Mouse (Mus musculus) midbrain, postnatal 0 days (tissue): Measurements from ENCODE around the gene Pkp3. TPM values are rescaled to one million over a fixed set of nuclear protein-coding genes. Genes with fewer than 3 reads are reported as not detected.

Source experiments
- ATAC-seq: fragments of 200-750 bp; cut with Nextera tagmentation; 2 replicates; pipeline ENCODE4 v1.8.0; 2017; ENCODE audit warnings: moderate number of reproducible peaks, mild to moderate bottlenecking, moderate TSS enrichment, moderate library complexity; ENCODE audit not compliant: low FRiP score
- DNase-seq: peaks from one replicate; pipeline ENCODE4 v3.0.0-alpha.2; 2015; ENCODE audit warnings: low spot score
- H3K27ac ChIP-seq: fragments of 300-500 bp; sonication (generic); 2 replicates; pipeline ENCODE4 v1.5.1; 2014; ENCODE audit warnings: low read depth, mild to moderate bottlenecking, low read length, mixed read lengths
- H3K27me3 ChIP-seq: fragments of 300-500 bp; sonication (generic); 2 replicates; pipeline ENCODE4 v1.6.1; 2014; ENCODE audit warnings: low read length, control low read depth, mixed read lengths; ENCODE audit not compliant: insufficient read depth
- H3K36me3 ChIP-seq: fragments of 300-500 bp; sonication (generic); 2 replicates; pipeline ENCODE4 v1.6.1; 2014; ENCODE audit warnings: low read length, control low read depth, mixed read lengths; ENCODE audit not compliant: insufficient read depth
- H3K4me1 ChIP-seq: fragments of 300-500 bp; sonication (generic); 2 replicates; pipeline ENCODE4 v1.6.1; 2014; ENCODE audit warnings: mild to moderate bottlenecking, control low read depth, antibody characterized with exemption, low read length, mixed read lengths; ENCODE audit not compliant: insufficient read depth
- H3K4me2 ChIP-seq: fragments of 300-500 bp; sonication (generic); 2 replicates; pipeline ENCODE4 v1.6.1; 2014; ENCODE audit warnings: low read depth, mild to moderate bottlenecking, low read length, mixed read lengths; ENCODE audit not compliant: poor library complexity, severe bottlenecking
- H3K4me3 ChIP-seq: fragments of 300-500 bp; sonication (generic); 2 replicates; pipeline ENCODE4 v1.5.1; 2014; ENCODE audit warnings: low read depth, mild to moderate bottlenecking, low read length, moderate library complexity
- H3K9ac ChIP-seq: fragments of 300-500 bp; sonication (generic); replicated peaks from 2 replicates; pipeline ENCODE4 v1.6.1; 2014; ENCODE audit warnings: mild to moderate bottlenecking, low read length, moderate library complexity, mixed read lengths; ENCODE audit not compliant: poor library complexity, severe bottlenecking
- H3K9me3 ChIP-seq: fragments of 300-500 bp; sonication (generic); 2 replicates; pipeline ENCODE4 v1.6.1; 2016; ENCODE audit warnings: low read length, control low read depth
- CTCF ChIP-seq: IDR thresholded peaks from 2 replicates; pipeline ENCODE4 v1.5.1; 2016; ENCODE audit warnings: antibody characterized with exemption, mild to moderate bottlenecking
- WGBS: fragments of 180-500 bp; shearing (Covaris S2); extraction: QIAGEN DNeasy Blood & Tissue Kit; methylation state at CpG from one replicate; pipeline ENCODE4 v1.1.7; 2014; 5-methylcytosine and 5-hydroxymethylcytosine counted together
- polyA plus RNA-seq: library from polyadenylated mRNA; unstranded; fragments of >200 nt; fragmentation: Nextera tagmentation; extraction: Ambion mirVana; gene quantifications from 2 replicates; pipeline ENCODE4 v1.2.1, GENCODE M21; 2015
- total RNA-seq: library from RNA; depleted of rRNA; stranded (reverse); fragments of >200 nt; gene quantifications from 2 replicates; pipeline ENCODE4 v1.2.3, GENCODE M21; 2014; rRNA removed

Pkp3 gene
- total and polyA plus RNA-seq, 2 experiments from 2014 or later: 0.49 TPM; not detected in 1

DNA sequence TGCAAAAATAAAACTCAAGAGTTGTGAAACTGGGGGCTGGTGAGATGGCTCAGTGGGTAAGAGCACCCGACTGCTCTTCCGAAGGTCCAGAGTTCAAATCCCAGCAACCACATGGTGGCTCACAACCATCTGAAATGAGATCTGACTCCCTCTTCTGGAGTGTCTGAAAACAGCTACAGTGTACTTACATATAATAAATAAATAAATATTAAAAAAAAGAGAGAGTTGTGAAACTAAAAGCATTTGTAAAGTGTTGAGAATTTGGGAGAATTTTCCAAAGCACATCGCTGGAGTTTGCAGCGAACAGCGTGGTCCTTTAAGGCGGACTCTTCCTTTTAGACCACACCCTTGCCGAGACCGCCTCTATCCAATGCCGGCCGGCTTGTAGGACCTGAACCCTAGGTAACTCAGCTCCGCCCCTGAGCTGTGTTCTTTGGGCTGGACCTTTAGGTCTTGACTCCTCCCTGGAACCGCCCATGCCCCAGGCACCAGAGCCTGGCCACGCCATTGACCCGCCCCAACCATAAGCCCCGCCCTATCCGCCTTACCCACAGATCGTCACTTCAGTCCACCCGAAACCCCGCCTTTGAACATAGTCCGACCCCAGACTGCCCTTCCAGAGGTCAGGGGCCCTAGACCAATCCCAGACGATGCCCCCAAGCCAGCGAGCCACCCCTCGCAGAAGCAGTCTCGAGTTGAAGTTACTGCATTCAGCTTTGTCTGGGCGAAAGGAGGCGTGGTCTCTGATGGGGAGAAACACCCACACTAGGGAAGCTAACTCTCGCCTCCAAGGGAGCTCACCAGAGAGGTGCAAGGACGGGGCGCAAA is 44.9 kb downstream of the Pkp3 start:
- Histone ChIP-seq H3K36me3 (no peaks in the 10 kb centered on the region), H3K4me3 (peak overlapping the region; percentile 53), H3K4me2 (peak overlapping the region; percentile 74), H3K27me3 (no peaks in the 10 kb centered on the region), H3K4me1 (no peaks in the 10 kb centered on the region), H3K27ac (peak overlapping the region; percentile 77), H3K9me3 (no peaks in the 10 kb centered on the region), H3K9ac (peak overlapping the region; percentile 65)
- TF ChIP-seq CTCF: peak; percentile 5; the same call in 1 of the 2 replicates
- 2% methylated on average over 29 of the region's 29 CpGs for WGBS
- ATAC-seq (peak; percentile 90), DNase-seq (peak; percentile 94)

DNA sequence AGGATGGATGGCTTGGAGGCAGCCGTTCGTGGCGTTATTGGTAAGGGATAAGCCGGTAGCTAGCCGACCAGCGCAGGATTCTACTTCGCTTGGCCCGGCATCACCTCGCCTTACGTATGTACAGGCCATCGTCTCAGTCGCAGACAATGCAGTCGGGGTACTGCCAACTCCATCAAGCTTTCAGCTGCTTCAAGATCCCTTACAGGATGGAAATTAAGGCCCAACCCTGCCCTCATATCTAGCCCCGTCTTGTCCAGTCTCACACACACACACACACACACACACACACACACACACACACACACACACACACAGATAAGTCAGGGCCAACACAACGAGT is 45.5 kb downstream of the Pkp3 start:
- no peaks in the 10 kb centered on the region for H3K27me3 ChIP-seq
- DNase-seq (no peak), ATAC-seq (peak; percentile 58)
- under 1% methylated on average over 15 of the region's 15 CpGs for WGBS
- no peaks in the 10 kb centered on the region for H3K9me3 ChIP-seq
- no peaks in the 10 kb centered on the region for H3K36me3 ChIP-seq
- peak overlapping the region; percentile 65 for H3K9ac ChIP-seq
- H3K4me1 ChIP-seq: no peaks in the 10 kb centered on the region
- peak overlapping the region; percentile 53 for H3K4me3 ChIP-seq
- H3K4me2 ChIP-seq: peak overlapping the region; percentile 74
- no peak for TF ChIP-seq CTCF
- peak overlapping the region; percentile 77 for H3K27ac ChIP-seq

DNA sequence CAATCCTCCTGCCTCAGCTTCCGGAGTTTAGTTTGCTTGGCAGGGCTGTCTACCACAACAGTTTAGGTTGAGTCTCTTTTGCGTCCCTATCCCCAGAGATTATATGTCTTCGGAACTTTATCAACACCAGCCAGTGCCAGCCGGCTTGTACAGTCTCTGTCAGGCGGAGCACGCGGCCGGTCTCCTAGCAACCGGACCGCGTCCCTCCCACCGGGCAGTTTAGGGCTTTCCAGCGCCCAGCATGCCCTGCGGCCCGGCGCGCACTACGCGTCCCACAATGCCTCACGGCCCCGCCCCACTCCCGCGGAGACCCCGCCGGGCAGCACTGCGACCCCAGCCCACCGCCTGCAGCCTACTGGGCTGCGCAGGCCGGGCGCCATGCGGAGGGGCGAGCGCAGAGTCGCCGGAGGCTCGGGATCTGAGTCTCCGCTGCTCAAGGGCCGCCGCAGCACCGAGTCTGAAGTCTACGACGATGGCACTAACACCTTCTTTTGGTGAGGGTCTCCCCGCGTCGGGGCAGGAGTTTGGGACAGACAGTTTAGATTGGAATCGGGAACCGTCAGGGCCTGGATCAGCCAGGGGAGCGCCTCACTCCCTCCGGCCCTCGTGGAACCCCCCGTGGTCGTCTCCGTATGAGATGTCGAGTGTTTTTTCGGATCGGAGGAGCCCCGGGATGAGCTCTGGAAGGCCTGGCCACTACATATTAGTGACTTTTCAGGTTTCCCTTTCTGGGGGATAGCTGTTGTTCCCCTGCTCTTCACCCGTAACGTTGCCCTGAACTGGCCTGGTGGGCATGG is 53.2 kb downstream of the Pkp3 start:
- no peaks in the 10 kb centered on the region for H3K9me3 ChIP-seq
- H3K36me3 ChIP-seq: peaks cover 13% of the 10 kb centered on the region; the same call in 1 of the 2 replicates
- peak overlapping the region; percentile 88 for H3K4me3 ChIP-seq
- TF ChIP-seq CTCF: no peak
- DNase-seq (peak; percentile 96), ATAC-seq (peak; percentile 99)
- under 1% methylated on average over 58 of the region's 59 CpGs for WGBS
- H3K4me1 ChIP-seq: peaks cover 6% of the 10 kb centered on the region; the same call in 1 of the 2 replicates
- H3K4me2 ChIP-seq: peak overlapping the region; percentile 89
- peak overlapping the region; percentile 43; the same call in 1 of the 2 replicates for H3K27ac ChIP-seq
- peak overlapping the region; percentile 84 for H3K9ac ChIP-seq
- H3K27me3 ChIP-seq: no peaks in the 10 kb centered on the region

DNA sequence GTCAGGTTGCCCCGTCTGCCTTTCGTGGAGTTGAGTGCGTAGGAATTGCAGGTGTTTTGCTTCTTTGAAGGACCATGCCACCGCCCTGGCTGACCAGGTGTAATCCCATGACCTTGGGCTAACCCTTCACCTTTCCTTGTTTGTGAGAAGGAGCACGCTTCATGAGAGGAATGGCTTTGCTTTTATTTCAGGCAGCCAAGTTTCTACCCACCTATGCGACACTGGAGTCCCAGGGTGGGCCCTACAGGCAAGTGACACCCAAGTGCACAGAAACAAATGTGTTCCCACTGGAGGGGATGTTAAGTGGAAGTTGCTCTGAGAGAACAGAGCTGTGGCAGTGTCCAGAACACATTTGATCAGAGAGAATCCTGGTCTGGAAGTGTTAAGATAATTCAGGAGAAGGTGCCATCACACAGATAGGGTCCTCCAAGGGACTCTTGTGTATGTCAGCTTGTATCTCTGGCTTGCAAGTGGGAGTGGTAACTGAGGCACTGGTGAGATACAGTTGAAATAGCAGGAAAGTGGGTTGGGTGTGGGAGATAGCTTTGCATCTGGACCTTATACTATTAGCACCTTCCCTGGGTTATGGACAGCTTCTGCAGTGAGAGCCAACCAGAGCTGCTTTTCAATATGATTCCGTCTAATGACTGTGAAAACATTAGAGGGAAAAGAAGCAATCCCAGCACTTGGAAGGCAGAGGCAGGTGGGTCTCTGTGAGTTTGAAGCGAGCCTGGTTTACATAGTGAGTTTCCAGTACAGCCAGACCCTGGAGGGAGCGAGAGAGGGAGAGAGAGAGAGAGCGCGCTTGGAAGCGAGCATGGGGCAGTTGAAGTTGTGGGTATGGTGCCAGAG is 54.1 kb downstream of the Pkp3 start:
- H3K4me2 ChIP-seq: peak overlapping the region; percentile 89
- peaks cover 20% of the 10 kb centered on the region for H3K36me3 ChIP-seq
- H3K4me3 ChIP-seq: peak overlapping the region; percentile 88
- no peaks in the 10 kb centered on the region for H3K9me3 ChIP-seq
- DNase-seq: no peak
- peaks cover 6% of the 10 kb centered on the region; the same call in 1 of the 2 replicates for H3K4me1 ChIP-seq
- TF ChIP-seq CTCF: no peak
- WGBS: 63% methylated on average over 12 of the region's 12 CpGs
- H3K27ac ChIP-seq: no peak overlapping the region
- peak overlapping the region; percentile 84 for H3K9ac ChIP-seq
- H3K27me3 ChIP-seq: no peaks in the 10 kb centered on the region
- no peak for ATAC-seq

Other genes starting within 250 kb of the Pkp3 start
Only the 30 nearest of the 34 such genes appear.
- gene Odf3, start 230.4 kb upstream of the Pkp3 start, total RNA-seq: not detected in 2 replicates
- gene Odf3, start 230.4 kb upstream of the Pkp3 start, polyA plus RNA-seq: 0.17 and 0.22 TPM in 2 replicates
- gene Gm45785, start 221.9 kb upstream of the Pkp3 start, total RNA-seq: 0.27 and 2.5 TPM in 2 replicates
- gene Gm45785, start 221.9 kb upstream of the Pkp3 start, polyA plus RNA-seq: 0.20 TPM in 1 of 2 replicates, not detected in the other
- 81.2 and 127 TPM in 2 replicates for gene Ric8a, start 221.3 kb upstream of the Pkp3 start, total RNA-seq
- 91.8 and 98.1 TPM in 2 replicates for gene Ric8a, start 221.3 kb upstream of the Pkp3 start, polyA plus RNA-seq
- gene Bet1l, start 220.6 kb upstream of the Pkp3 start, total RNA-seq: 19.1 and 26.0 TPM in 2 replicates
- 49.9 and 53.9 TPM in 2 replicates for gene Bet1l, start 220.6 kb upstream of the Pkp3 start, polyA plus RNA-seq
- 107 and 136 TPM in 2 replicates for gene Psmd13, start 196.2 kb upstream of the Pkp3 start, total RNA-seq
- gene Psmd13, start 196.2 kb upstream of the Pkp3 start, polyA plus RNA-seq: 245 and 265 TPM in 2 replicates
- 55.5 and 66.3 TPM in 2 replicates for gene Sirt3, start 195.9 kb upstream of the Pkp3 start, total RNA-seq
- 60.9 and 72.3 TPM in 2 replicates for gene Sirt3, start 195.9 kb upstream of the Pkp3 start, polyA plus RNA-seq
- gene Cox8b, start 177.8 kb upstream of the Pkp3 start, total RNA-seq: not detected in 2 replicates
- not detected in 2 replicates for gene Cox8b, start 177.8 kb upstream of the Pkp3 start, polyA plus RNA-seq
- gene Nlrp6, start 157.3 kb upstream of the Pkp3 start, total RNA-seq: 0.24 and 0.82 TPM in 2 replicates
- gene Nlrp6, start 157.3 kb upstream of the Pkp3 start, polyA plus RNA-seq: 0.90 and 0.99 TPM in 2 replicates
- gene Pgghg, start 136.8 kb upstream of the Pkp3 start, total RNA-seq: 7.8 and 10.5 TPM in 2 replicates
- gene Pgghg, start 136.8 kb upstream of the Pkp3 start, polyA plus RNA-seq: 4.3 and 4.4 TPM in 2 replicates
- gene Ifitm5, start 127.9 kb upstream of the Pkp3 start, total RNA-seq: 0.99 TPM in 1 of 2 replicates, not detected in the other
- 0.63 TPM in 1 of 2 replicates, not detected in the other for gene Ifitm5, start 127.9 kb upstream of the Pkp3 start, polyA plus RNA-seq
- not detected in 2 replicates for gene Gm45717, start 122.3 kb upstream of the Pkp3 start, total RNA-seq
- 0.81 TPM in 1 of 2 replicates, not detected in the other for gene Gm45717, start 122.3 kb upstream of the Pkp3 start, polyA plus RNA-seq
- 66.6 and 79.1 TPM in 2 replicates for gene Ifitm2, start 122.2 kb upstream of the Pkp3 start, total RNA-seq
- 200 and 218 TPM in 2 replicates for gene Ifitm2, start 122.2 kb upstream of the Pkp3 start, polyA plus RNA-seq
- gene Ifitm1, start 111.0 kb upstream of the Pkp3 start, total RNA-seq: 9.7 and 16.3 TPM in 2 replicates
- 14.6 and 21.2 TPM in 2 replicates for gene Ifitm1, start 111.0 kb upstream of the Pkp3 start, polyA plus RNA-seq
- gene Ifitm3, start 67.4 kb upstream of the Pkp3 start, total RNA-seq: 22.5 and 39.3 TPM in 2 replicates
- gene Ifitm3, start 67.4 kb upstream of the Pkp3 start, polyA plus RNA-seq: 67.8 and 80.5 TPM in 2 replicates
- 0.99 and 1.1 TPM in 2 replicates for gene Ifitm6, start 60.3 kb upstream of the Pkp3 start, total RNA-seq
- gene Ifitm6, start 60.3 kb upstream of the Pkp3 start, polyA plus RNA-seq: 0.81 and 0.83 TPM in 2 replicates
- gene Gm17387, start 49.1 kb upstream of the Pkp3 start, total RNA-seq: not detected in 2 replicates
- not detected in 2 replicates for gene Gm17387, start 49.1 kb upstream of the Pkp3 start, polyA plus RNA-seq
- gene B4galnt4, start 17.1 kb upstream of the Pkp3 start, total RNA-seq: 133 and 146 TPM in 2 replicates
- gene B4galnt4, start 17.1 kb upstream of the Pkp3 start, polyA plus RNA-seq: 52.1 and 53.9 TPM in 2 replicates
- 1.1 and 3.9 TPM in 2 replicates for gene Sigirr, start 22.4 kb downstream of the Pkp3 start, total RNA-seq
- 1.8 and 2.0 TPM in 2 replicates for gene Sigirr, start 22.4 kb downstream of the Pkp3 start, polyA plus RNA-seq
- 0.33 and 1.1 TPM in 2 replicates for gene Ano9, start 39.6 kb downstream of the Pkp3 start, total RNA-seq
- gene Ano9, start 39.6 kb downstream of the Pkp3 start, polyA plus RNA-seq: 0.50 and 0.72 TPM in 2 replicates
- gene Ptdss2, start 44.2 kb downstream of the Pkp3 start, total RNA-seq: 19.6 and 23.4 TPM in 2 replicates
- gene Ptdss2, start 44.2 kb downstream of the Pkp3 start, polyA plus RNA-seq: 90.9 and 91.0 TPM in 2 replicates
- gene Rnh1, start 94.6 kb downstream of the Pkp3 start, total RNA-seq: 39.1 and 47.1 TPM in 2 replicates
- gene Rnh1, start 94.6 kb downstream of the Pkp3 start, polyA plus RNA-seq: 44.2 and 46.8 TPM in 2 replicates
- 109 and 113 TPM in 2 replicates for gene Hras, start 115.8 kb downstream of the Pkp3 start, total RNA-seq
- 209 TPM in 2 replicates for gene Hras, start 115.8 kb downstream of the Pkp3 start, polyA plus RNA-seq
- 11.5 and 14.9 TPM in 2 replicates for gene Lrrc56, start 115.9 kb downstream of the Pkp3 start, total RNA-seq
- gene Lrrc56, start 115.9 kb downstream of the Pkp3 start, polyA plus RNA-seq: 8.6 TPM in 2 replicates
- not detected in 2 replicates for gene Lmntd2, start 135.9 kb downstream of the Pkp3 start, total RNA-seq
- gene Lmntd2, start 135.9 kb downstream of the Pkp3 start, polyA plus RNA-seq: 0.10 and 0.36 TPM in 2 replicates
- 15.5 and 23.5 TPM in 2 replicates for gene Rassf7, start 137.6 kb downstream of the Pkp3 start, total RNA-seq
- gene Rassf7, start 137.6 kb downstream of the Pkp3 start, polyA plus RNA-seq: 20.7 and 21.7 TPM in 2 replicates
- 46.3 and 54.6 TPM in 2 replicates for gene Phrf1, start 150.6 kb downstream of the Pkp3 start, total RNA-seq
- gene Phrf1, start 150.6 kb downstream of the Pkp3 start, polyA plus RNA-seq: 35.1 and 39.5 TPM in 2 replicates
- 3.9 and 4.5 TPM in 2 replicates for gene Irf7, start 188.3 kb downstream of the Pkp3 start, total RNA-seq
- 2.8 and 2.9 TPM in 2 replicates for gene Irf7, start 188.3 kb downstream of the Pkp3 start, polyA plus RNA-seq
- gene Cdhr5, start 198.6 kb downstream of the Pkp3 start, total RNA-seq: not detected in 2 replicates
- not detected in 2 replicates for gene Cdhr5, start 198.6 kb downstream of the Pkp3 start, polyA plus RNA-seq
- gene Sct, start 200.9 kb downstream of the Pkp3 start, total RNA-seq: 1.5 and 2.5 TPM in 2 replicates
- gene Sct, start 200.9 kb downstream of the Pkp3 start, polyA plus RNA-seq: 3.3 and 4.3 TPM in 2 replicates
- 0.55 and 0.61 TPM in 2 replicates for gene Drd4, start 213.8 kb downstream of the Pkp3 start, total RNA-seq
- gene Drd4, start 213.8 kb downstream of the Pkp3 start, polyA plus RNA-seq: 0.73 and 0.98 TPM in 2 replicates